Mouse (Mus musculus) ES-CJ7 (cell line): ENCODE data around the gene Cabin1.
A peak's percentile ranks its signal among the peaks of the same experiment; 100 is the strongest.

Experiments
- DNase-seq: peaks from one replicate; pipeline ENCODE4 v3.0.0; 2011; ENCODE audit warnings: low read depth, low spot score

Cabin1 gene

GRCm38 (mm10) chr10:75702494-75702893 lies 61.6 kb downstream of the Cabin1 start:
- DNase-seq = no peak

- no peak for DNase-seq
Measured at GRCm38 (mm10) chr10:75701280-75701679, 62.9 kb downstream of the Cabin1 start.

- no peak for DNase-seq
Measured at GRCm38 (mm10) chr10:75697693-75698092, 66.4 kb downstream of the Cabin1 start.

GRCm38 (mm10) chr10:75696597-75697355 lies 67.4 kb downstream of the Cabin1 start:
- DNase-seq = no peak

GRCm38 (mm10) chr10:75695521-75695920 lies 68.6 kb downstream of the Cabin1 start:
- no peak for DNase-seq

- no peak for DNase-seq
Measured at GRCm38 (mm10) chr10:75695078-75695477, 69.1 kb downstream of the Cabin1 start.

GRCm38 (mm10) chr10:75694567-75694966 lies 69.6 kb downstream of the Cabin1 start:
- no peak for DNase-seq

- DNase-seq = no peak
Measured at GRCm38 (mm10) chr10:75693451-75694233, 70.5 kb downstream of the Cabin1 start.

- DNase-seq = no peak
Measured at GRCm38 (mm10) chr10:75688598-75688997, 75.5 kb downstream of the Cabin1 start.

GRCm38 (mm10) chr10:75686724-75687123 lies 77.4 kb downstream of the Cabin1 start:
- no peak for DNase-seq

- DNase-seq = peak; percentile 58
Measured at GRCm38 (mm10) chr10:75684035-75685004, 79.8 kb downstream of the Cabin1 start.

- DNase-seq = no peak
Measured at GRCm38 (mm10) chr10:75680574-75681001, 83.6 kb downstream of the Cabin1 start.

- no peak for DNase-seq
Measured at GRCm38 (mm10) chr10:75679204-75679603, 84.9 kb downstream of the Cabin1 start.

- DNase-seq = no peak
Measured at GRCm38 (mm10) chr10:75677989-75678388, 86.2 kb downstream of the Cabin1 start.

GRCm38 (mm10) chr10:75677571-75677970 lies 86.6 kb downstream of the Cabin1 start:
- DNase-seq = no peak

GRCm38 (mm10) chr10:75676819-75677565 lies 87.1 kb downstream of the Cabin1 start:
- no peak for DNase-seq

GRCm38 (mm10) chr10:75676286-75676685 lies 87.9 kb downstream of the Cabin1 start:
- no peak for DNase-seq

- DNase-seq = no peak
Measured at GRCm38 (mm10) chr10:75675594-75675993, 88.5 kb downstream of the Cabin1 start.

- no peak for DNase-seq
Measured at GRCm38 (mm10) chr10:75669936-75670335, 94.2 kb downstream of the Cabin1 start.

GRCm38 (mm10) chr10:75667911-75668270 lies 96.2 kb downstream of the Cabin1 start:
- no peak for DNase-seq
